ENCODE assay signal across 8 mouse cellular contexts in genomic region chr7:116443004-116443696, GRCm38 (mm10). TPM values are rescaled to one million over a fixed set of nuclear protein-coding genes. Genes with fewer than 3 reads are reported as not detected.
DNase-seq lines count a peak whose midpoint lies in the region; ATAC-seq and TF ChIP-seq lines count a peak whose summit lies in the region.

Gene Pik3c2a (minus strand): TSS chr7:116443449.

- no peaks in the 10 kb centered on the region for H3K9me3 ChIP-seq in hindbrain, embryonic 14.5 days (ENCODE audit: control insufficient read depth, low read length)

- peak within 1 kb of the TSS; percentile 94 for H3K4me3 ChIP-seq in hindbrain, embryonic 14.5 days (replicated peaks; ENCODE audit: low read length)

- H3K4me1 ChIP-seq in hindbrain, embryonic 14.5 days (replicated peaks; ENCODE audit: control insufficient read depth, insufficient read depth, low read length) = peaks cover 13% of the 10 kb centered on the region

- WGBS in hindbrain, embryonic 14.5 days = 0% methylated on average over 58 of the region's 72 CpGs

- no peaks in the 10 kb centered on the region for H3K27me3 ChIP-seq in Patski
- no peaks in the 10 kb centered on the region for H3K27me3 ChIP-seq in hindbrain, embryonic 14.5 days (ENCODE audit: control insufficient read depth, insufficient read depth, low read length)

- peak within 1 kb of the TSS; percentile 92 for H3K9ac ChIP-seq in hindbrain, embryonic 14.5 days

- peak; percentile 82 for ATAC-seq in Patski
- ATAC-seq in hindbrain, embryonic 14.5 days (ENCODE audit: low FRiP score) = peak; percentile 99

- H3K36me3 ChIP-seq in hindbrain, embryonic 14.5 days (replicated peaks; ENCODE audit: control insufficient read depth, insufficient read depth) = no peaks in the 10 kb centered on the region

- DNase-seq in Patski (ENCODE audit: low read depth, low spot score) = peak; percentile 64
- DNase-seq in cerebellum, postnatal 14 days = peak; percentile 96 to 97
- peak; percentile 92 to 93 for DNase-seq in frontal cortex, postnatal 14 days (ENCODE audit: low spot score in 2 of 2)
- DNase-seq in hindbrain, embryonic 14.5 days (ENCODE audit: low spot score) = peak; percentile 96
- DNase-seq in layer of hippocampus, postnatal 36 days = peak; percentile 95
- DNase-seq in lung, postnatal 36 days = peak; percentile 98
- peak; percentile 98 for DNase-seq in retina, postnatal 1 day
- DNase-seq in urinary bladder, adult 18-20 months (ENCODE audit: low spot score in 2 of 2) = peak; percentile 91 to 92

- peak within 1 kb of the TSS; percentile 92 for H3K27ac ChIP-seq in hindbrain, embryonic 14.5 days

- POLR2A ChIA-PET in Patski (lab: Charles Lee) = interaction anchor here (0.6 to 1.4 kb wide), 3 partner anchors 56 to 70 kb away, joined by 3 read pairs; partner anchors contain the start of gene Nucb2

- CTCF ChIA-PET in Patski (lab: Charles Lee) = interaction anchor here (1.2 to 2.6 kb wide), 3 partner anchors 14 to 93 kb away, joined by 3 to 7 read pairs (median 4); no protein-coding TSS in a partner anchor

- TF ChIP-seq CTCF in Patski (IDR thresholded peaks at IDR 0.05) = no peak

- in situ Hi-C loops in Patski (cut with MboI; ENCODE audit: low pct_unique_long_range_greater_than_20kb) = no loop called here

- peak within 1 kb of the TSS; percentile 77 for H3K4me2 ChIP-seq in hindbrain, embryonic 14.5 days (replicated peaks)

RNA-seq across cellular contexts. Expression of gene Pik3c2a, which starts in this region (rescaled TPM):
- polyA plus RNA-seq in Patski (2021) = 21.2 TPM
- 15.8 and 17.0 TPM in 2 replicates for polyA plus RNA-seq in hindbrain, embryonic 14.5 days (2014; fragmentation: Nextera tagmentation; extraction: Ambion mirVana)
- 10 to 100 TPM; 28.5 to 30.0 TPM for total RNA-seq in layer of hippocampus, postnatal 36 days (2021)

Comparison
In these comparisons a context has a peak if more than half of its experiments do, and no peak if none do; other contexts are left out.
1. Peak in every context shown above with its lines: DNase-seq, ATAC-seq, H3K4me3 ChIP-seq and H3K27ac ChIP-seq.